ENCODE assay signal across 8 mouse cellular contexts in the genomic region with DNA sequence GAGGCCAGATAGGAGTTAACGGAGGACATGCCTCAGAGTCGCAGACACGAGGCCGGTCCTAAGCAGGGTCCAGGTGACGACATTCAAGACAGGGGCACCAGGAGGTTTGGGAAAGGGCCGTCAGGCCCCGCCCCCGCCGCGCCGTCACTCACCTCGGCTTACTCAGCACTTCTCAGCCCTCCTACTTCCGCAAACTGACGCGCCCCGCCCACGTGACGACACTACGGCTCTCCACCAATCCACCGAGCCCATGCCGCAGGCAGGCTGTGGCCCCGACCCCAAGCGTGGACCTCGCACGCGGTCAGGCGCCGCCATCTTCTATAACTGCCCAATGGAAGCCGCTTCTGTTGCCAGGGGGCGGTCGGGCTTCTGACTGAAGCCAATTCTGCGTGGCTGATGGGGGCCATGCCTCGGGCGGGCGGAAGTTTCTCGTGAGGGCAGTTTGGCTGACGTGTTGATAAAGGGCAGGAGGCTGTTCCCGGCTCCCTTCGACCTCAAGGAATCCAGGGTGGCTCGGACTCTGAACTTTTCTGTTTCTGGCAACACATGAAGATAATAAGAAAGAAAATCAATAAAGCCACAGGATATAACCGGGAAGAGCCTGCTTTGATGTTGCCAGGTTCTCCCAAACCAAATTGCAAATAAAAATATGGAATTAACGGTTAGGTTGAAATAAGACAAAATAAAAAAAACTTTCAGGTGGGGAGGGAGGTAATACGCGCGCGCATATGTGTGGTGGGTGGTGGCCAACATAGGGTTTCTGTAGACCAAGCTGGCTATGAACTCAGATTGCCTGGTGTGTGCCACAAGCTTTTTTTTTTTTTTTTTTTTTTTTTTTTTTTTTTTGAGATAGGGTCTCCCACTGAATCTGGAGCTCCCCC. TPM values are rescaled to one million over a fixed set of nuclear protein-coding genes. Genes with fewer than 3 reads are reported as not detected.
DNase-seq lines count a peak whose midpoint lies in the region; ATAC-seq lines count a peak whose summit lies in the region.

A gene (minus strand): TSS at position 333 of the 881 bp plus-strand sequence.

- H3K4me3 ChIP-seq in brown adipose tissue, adult 24 weeks (ENCODE audit: insufficient read depth, low read depth, low read length), result peak within 1 kb of the TSS; percentile 72
- H3K4me3 ChIP-seq in heart, embryonic 13.5 days, result peak within 1 kb of the TSS; percentile 63
- H3K4me3 ChIP-seq in liver, embryonic 12.5 days, result peak within 1 kb of the TSS; percentile 69
- peak within 1 kb of the TSS; percentile 62 for H3K4me3 ChIP-seq in stomach, embryonic 15.5 days (replicated peaks)

- peak; percentile 98 for DNase-seq in CD4-positive, CD25-positive, alpha-beta regulatory T cell, adult 2 months (ENCODE audit: low read depth, low spot score)
- peak; percentile 68 for DNase-seq in fat pad, adult 2 months (ENCODE audit: extremely low read depth, low read depth, low spot score)
- peak; percentile 100 for DNase-seq in kidney, postnatal 10 days
- peak; percentile 99 for DNase-seq in natural killer cell, adult 2 months (ENCODE audit: low spot score in 2 of 2)

- H3K4me2 ChIP-seq in heart, embryonic 13.5 days, result peak within 1 kb of the TSS; percentile 79
- H3K4me2 ChIP-seq in liver, embryonic 12.5 days, result peak within 1 kb of the TSS; percentile 85
- H3K4me2 ChIP-seq in stomach, embryonic 15.5 days, result peak within 1 kb of the TSS; percentile 83

- peak; percentile 93 for ATAC-seq in heart, embryonic 13.5 days (ENCODE audit: extremely low read depth, insufficient number of reproducible peaks, low FRiP score, low TSS enrichment)
- peak; percentile 94 for ATAC-seq in liver, embryonic 12.5 days
- peak; percentile 95 for ATAC-seq in stomach, embryonic 15.5 days (ENCODE audit: insufficient read depth, low FRiP score, low read depth)

- no peaks in the 10 kb centered on the region for H3K36me3 ChIP-seq in heart, embryonic 13.5 days
- H3K36me3 ChIP-seq in liver, embryonic 12.5 days, result no peaks in the 10 kb centered on the region
- H3K36me3 ChIP-seq in stomach, embryonic 15.5 days, result no peaks in the 10 kb centered on the region

- H3K9me3 ChIP-seq in heart, embryonic 13.5 days, result no peaks in the 10 kb centered on the region
- no peaks in the 10 kb centered on the region for H3K9me3 ChIP-seq in liver, embryonic 12.5 days (replicated peaks)
- no peaks in the 10 kb centered on the region for H3K9me3 ChIP-seq in stomach, embryonic 15.5 days

- no peaks in the 10 kb centered on the region for H3K27me3 ChIP-seq in heart, embryonic 13.5 days (replicated peaks)
- H3K27me3 ChIP-seq in liver, embryonic 12.5 days (replicated peaks), result no peaks in the 10 kb centered on the region
- no peaks in the 10 kb centered on the region for H3K27me3 ChIP-seq in stomach, embryonic 15.5 days (replicated peaks)

- H3K27ac ChIP-seq in brown adipose tissue, adult 24 weeks (replicated peaks; ENCODE audit: low read depth, low read length), result peak within 1 kb of the TSS; percentile 96
- peak within 1 kb of the TSS; percentile 89 for H3K27ac ChIP-seq in heart, embryonic 13.5 days (replicated peaks)
- peak within 1 kb of the TSS; percentile 91 for H3K27ac ChIP-seq in liver, embryonic 12.5 days
- H3K27ac ChIP-seq in stomach, embryonic 15.5 days, result peak within 1 kb of the TSS; percentile 97

- peak within 1 kb of the TSS; percentile 84 for H3K9ac ChIP-seq in heart, embryonic 13.5 days
- H3K9ac ChIP-seq in liver, embryonic 12.5 days, result peak within 1 kb of the TSS; percentile 87
- peak within 1 kb of the TSS; percentile 46 for H3K9ac ChIP-seq in stomach, embryonic 15.5 days

- H3K4me1 ChIP-seq in brown adipose tissue, adult 24 weeks (ENCODE audit: control insufficient read depth, insufficient read depth, insufficient read length, low read length), result peaks cover 26% of the 10 kb centered on the region
- peaks cover 39% of the 10 kb centered on the region for H3K4me1 ChIP-seq in heart, embryonic 13.5 days
- peaks cover 63% of the 10 kb centered on the region for H3K4me1 ChIP-seq in liver, embryonic 12.5 days
- peaks cover 43% of the 10 kb centered on the region for H3K4me1 ChIP-seq in stomach, embryonic 15.5 days

- WGBS in heart, embryonic 13.5 days, result 4% methylated on average over 44 of the region's 46 CpGs
- 1% methylated on average over 46 of the region's 46 CpGs for WGBS in liver, embryonic 12.5 days (ENCODE audit: insufficient replicate concordance)
- 3% methylated on average over 45 of the region's 46 CpGs for WGBS in stomach, embryonic 15.5 days

RNA-seq across cellular contexts. Expression of the gene that starts here (rescaled TPM):
- 11.6 and 13.4 TPM in 2 replicates for polyA plus RNA-seq in brown adipose tissue, adult 24 weeks (2012; ENCODE audit: insufficient read depth, insufficient read length, missing spikeins)
- 12.2 and 12.7 TPM in 2 replicates for polyA plus RNA-seq in heart, embryonic 13.5 days (2015; fragmentation: Nextera tagmentation; extraction: Ambion mirVana)
- polyA plus RNA-seq in liver, embryonic 12.5 days (2016; fragmentation: Nextera tagmentation; extraction: Ambion mirVana), result 16.8 and 17.3 TPM in 2 replicates
- 16.6 and 18.9 TPM in 2 replicates for polyA plus RNA-seq in stomach, embryonic 15.5 days (2015; fragmentation: Nextera tagmentation; extraction: Ambion mirVana)

Comparison
In these comparisons a context has a peak if more than half of its experiments do, and no peak if none do; other contexts are left out.
1. Peak in every context shown above with its lines: DNase-seq, ATAC-seq, H3K4me3 ChIP-seq and H3K27ac ChIP-seq.